Mouse (Mus musculus): ENCODE data around the gene Rgp1. TPM values are rescaled to one million over a fixed set of nuclear protein-coding genes. Genes with fewer than 3 reads are reported as not detected.
"Not testable (repeated sequence)": the region's sequence is repeated elsewhere in the genome, so short reads cannot be mapped to it uniquely, and the experiment has no call there.

Rgp1 gene
- 8.6 and 10.6 TPM in 2 replicates for total RNA-seq (2015; ENCODE audit: low replicate concordance)
- total RNA-seq (2017; ENCODE audit: low replicate concordance): 5.7 and 8.9 TPM in 2 replicates

DNA sequence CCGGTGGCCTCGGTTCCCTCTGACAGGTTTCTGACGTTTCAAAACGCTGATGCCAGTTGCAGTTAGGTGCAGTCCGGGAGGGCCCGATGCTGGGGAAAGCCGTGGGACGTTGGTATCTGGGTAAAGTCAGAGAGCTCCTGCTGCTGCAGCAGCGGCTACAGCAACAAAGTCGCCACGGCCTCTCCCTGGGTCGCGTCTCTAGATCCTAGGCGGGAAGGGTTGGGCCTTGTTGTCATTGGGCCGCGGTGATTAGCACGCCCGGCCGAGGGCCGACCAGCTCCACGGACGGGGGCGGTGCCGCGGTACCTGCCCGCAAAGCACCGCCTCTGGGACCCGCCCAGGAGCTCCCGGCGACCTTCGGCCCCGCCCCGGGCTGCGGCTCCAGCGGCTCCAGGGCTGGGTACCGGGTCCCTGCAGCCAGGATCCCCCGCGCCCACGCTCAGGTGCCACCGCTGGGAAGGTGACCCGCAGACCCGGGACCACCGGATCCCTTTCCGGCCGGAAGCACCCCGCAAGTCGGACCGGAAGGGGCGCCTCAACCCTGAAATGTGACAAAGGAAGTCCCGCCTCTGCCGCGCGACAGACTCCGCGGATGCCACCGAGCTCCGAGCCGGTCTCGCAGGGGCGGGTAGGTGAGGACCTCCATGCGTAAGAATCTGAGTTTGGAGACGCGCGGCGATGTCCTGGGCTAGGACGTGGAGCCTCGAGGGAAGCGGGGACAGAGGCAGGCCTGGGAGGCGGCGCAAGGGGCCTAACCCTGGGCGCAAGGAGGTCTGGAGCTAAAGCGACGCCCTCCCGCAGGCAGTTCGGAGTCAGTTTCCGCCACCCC lies at the start of gene Rgp1, which contains the start of gene Gba2:
Gene Rgp1 (plus strand): TSS at position 340 of the 829 bp plus-strand sequence.
Gene Gba2 (minus strand): TSS at position 498 of the 829 bp plus-strand sequence.
- ATAC-seq (replicated peaks; ENCODE audit: low FRiP score, poor library complexity, severe bottlenecking): peak; percentile 92

DNA sequence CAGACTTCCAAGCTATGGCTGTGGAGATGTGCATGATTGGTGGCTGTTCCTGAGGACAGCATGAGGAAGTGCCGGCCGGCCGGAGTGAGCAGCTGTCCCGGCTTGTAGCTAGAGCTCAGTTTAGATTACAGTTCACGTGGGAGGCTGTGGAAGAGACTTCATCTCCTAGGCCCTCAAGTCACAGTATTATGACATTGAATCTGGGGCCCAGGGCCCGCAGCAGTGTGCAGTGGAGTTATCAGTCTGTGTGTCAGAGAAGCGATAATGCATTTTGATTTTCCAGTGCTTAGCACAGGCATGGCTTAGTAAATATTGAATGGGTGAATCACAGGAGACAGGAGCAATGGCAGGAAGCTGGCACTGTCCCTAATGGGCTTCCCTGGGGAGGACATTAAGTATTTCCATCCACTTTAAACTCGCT lies 48.4 kb upstream of the Rgp1 start:
- no peak for ATAC-seq (replicated peaks; ENCODE audit: low FRiP score, poor library complexity, severe bottlenecking)

DNA sequence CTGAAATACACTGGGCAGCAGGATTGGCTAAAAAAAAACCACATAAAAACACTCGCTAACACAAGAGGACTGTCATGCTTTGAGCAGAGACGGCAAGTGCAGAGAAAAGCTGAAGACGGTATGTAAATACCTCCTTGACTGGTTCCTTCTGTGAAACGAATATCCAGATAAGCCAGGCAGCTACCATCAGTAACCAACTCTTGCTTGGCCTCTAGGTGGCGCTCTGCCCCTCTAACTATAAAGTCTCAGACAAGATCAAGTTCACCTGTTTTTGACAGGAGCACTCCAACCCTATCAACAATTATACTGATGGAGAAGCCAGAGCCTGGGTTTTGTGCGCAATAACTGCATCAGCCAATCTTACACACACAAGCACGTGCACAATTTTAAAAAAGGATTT lies 47.9 kb upstream of the Rgp1 start:
- peak; percentile 75 for ATAC-seq (replicated peaks; ENCODE audit: low FRiP score, poor library complexity, severe bottlenecking)

DNA sequence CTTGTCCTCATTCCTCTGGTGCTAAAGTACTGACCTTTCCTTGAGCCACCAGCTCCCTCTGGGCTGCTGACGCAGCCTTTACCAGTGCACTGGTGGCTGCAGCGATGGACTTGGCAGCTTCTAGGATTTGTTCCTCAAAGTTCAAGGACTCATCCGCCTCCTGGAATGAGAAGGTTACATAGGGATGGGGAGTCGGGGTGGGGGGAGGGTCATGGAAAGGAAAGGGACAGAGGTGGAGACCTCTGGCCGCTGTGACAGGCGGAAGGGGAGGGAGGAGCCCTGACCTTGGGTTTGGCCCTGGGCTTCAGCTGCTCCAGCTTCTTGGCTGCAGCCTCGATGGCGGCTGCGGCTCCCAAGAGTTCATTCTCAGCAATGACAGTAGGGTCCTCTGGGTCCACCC lies 45.2 kb upstream of the Rgp1 start:
- ATAC-seq (replicated peaks; ENCODE audit: low FRiP score, poor library complexity, severe bottlenecking): no peak

DNA sequence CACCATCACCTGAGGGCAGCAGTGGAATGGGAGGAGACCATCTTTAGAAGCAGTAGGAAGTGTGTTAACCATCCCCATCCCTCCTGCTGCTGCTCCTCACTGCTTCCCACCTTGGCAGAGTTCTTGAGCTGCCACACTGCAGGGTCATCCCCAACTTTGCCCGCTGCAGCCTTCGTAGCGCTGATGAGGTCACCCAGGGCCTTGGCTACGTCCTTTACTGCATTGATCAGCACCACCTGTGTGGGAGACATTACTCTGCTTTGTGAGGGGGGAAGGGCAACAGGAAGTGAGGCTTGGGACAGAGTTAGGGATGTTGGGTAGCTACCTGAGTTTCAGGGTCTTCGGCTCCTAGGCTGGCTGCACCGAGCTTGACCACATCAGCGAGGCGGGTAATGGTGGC lies 42.9 kb upstream of the Rgp1 start:
- ATAC-seq (replicated peaks; ENCODE audit: low FRiP score, poor library complexity, severe bottlenecking): no peak

DNA sequence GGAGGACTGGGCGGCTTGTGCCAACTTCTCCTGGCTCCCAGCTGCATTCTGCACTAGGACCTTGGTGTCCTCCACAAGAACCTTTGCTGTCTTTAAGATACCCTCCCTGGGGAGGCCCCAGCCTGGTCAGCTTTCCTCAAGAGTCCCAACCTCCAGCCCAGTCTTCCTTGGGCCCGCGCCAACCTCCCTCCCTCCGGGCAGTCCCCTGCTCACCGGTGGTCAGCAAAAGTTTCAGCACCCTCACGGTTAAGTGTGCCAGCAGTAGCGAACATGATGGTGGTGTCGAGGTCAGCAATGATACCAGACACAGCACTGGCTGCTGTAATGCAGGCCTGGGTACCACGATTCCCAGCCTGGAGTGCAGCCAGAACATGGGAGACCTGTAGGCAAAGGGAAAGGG lies 42.5 kb upstream of the Rgp1 start:
- no peak for ATAC-seq (replicated peaks; ENCODE audit: low FRiP score, poor library complexity, severe bottlenecking)

DNA sequence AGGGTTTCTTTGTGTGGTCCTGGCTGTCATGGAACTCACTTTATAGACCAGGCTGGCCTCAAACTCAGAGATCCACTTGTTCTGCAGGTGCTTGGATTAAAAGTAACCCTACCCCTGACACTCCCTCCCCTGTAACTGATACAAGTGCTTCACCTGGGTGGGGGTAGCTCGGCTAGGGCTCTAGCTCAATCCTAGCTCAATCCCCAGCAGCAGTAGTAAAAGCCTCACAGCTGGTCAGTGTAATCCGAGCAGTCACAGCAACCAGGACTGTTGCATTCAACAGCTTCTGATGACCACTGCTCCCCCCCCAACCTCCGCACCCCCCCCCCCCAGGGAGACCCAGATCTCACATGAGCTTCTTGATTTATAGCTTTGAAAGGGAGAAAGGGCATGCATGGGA lies 36.5 kb upstream of the Rgp1 start:
- no peak for ATAC-seq (replicated peaks; ENCODE audit: low FRiP score, poor library complexity, severe bottlenecking)

DNA sequence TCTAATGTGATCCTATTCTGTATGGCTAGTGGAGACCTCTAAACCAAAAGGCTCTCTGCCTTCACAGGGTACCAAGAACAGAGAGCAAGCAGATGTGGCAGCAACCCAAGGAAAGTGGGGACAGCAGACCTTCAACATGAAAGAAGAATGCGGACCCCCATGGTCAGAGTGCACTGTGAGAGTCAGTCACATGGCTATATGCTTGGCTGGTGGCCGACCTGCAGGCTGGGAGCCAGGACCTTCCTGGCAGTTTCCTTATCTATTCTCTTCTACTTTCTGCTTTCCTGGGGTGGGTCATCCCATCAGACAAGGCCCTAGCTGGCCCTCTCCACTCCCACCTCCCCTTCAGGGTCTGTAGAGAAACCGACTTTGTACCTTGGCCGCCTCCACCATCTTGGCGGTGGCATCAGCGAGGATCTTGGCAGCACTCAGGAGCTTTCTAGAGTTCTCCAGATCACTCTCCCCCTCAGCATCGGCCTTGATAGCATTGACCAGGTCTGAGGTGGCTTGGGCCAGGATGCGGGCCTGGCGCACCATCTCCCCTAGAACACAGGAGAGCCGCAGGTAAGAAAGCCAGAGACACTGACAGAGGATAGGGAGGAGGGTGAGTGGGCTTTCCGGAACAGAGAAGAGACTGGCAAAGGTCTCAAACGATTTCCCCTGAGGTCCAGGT lies 32.0 kb upstream of the Rgp1 start:
- no peak for ATAC-seq (replicated peaks; ENCODE audit: low FRiP score, poor library complexity, severe bottlenecking)

DNA sequence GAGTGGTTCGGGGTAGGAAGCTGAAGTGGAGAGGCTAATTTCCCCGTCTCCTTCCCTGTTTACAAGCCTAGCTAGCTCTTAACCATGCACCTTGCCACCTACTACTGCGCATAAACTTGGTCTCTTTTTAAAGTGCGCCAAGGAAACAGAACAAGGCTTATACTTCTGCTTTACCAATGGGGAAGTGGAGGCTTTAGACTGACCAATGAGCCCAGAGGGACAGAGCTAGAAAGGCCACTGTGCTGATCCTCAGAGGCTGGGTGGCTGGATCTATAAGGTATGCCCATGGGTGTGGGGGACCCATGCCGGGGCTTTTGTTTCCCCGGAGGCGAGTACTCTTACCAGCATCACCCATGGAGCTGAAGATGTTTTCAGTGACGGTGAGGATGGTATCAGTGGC lies 31.4 kb upstream of the Rgp1 start:
- ATAC-seq (replicated peaks; ENCODE audit: low FRiP score, poor library complexity, severe bottlenecking): no peak

DNA sequence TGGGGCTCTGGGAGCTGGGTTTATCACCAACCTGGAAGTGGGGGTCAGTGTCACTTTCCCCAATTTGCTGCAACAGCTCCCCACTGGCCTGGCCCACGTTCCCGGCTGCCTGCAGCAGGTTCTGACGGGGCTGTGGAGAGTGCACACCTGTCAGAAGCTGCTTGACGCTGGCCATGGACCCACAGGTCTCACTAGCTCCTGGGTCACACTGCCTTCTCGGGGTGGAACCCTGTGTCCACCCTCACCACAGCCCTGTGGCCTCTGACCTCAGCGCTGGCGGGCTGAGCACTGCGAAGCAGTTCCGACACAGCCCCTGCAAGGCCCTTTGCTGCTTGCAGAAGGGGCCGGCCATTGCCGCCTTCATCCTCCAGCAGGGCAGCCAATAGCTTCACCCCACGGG lies 29.5 kb upstream of the Rgp1 start:
- ATAC-seq (replicated peaks; ENCODE audit: low FRiP score, poor library complexity, severe bottlenecking): no peak

DNA sequence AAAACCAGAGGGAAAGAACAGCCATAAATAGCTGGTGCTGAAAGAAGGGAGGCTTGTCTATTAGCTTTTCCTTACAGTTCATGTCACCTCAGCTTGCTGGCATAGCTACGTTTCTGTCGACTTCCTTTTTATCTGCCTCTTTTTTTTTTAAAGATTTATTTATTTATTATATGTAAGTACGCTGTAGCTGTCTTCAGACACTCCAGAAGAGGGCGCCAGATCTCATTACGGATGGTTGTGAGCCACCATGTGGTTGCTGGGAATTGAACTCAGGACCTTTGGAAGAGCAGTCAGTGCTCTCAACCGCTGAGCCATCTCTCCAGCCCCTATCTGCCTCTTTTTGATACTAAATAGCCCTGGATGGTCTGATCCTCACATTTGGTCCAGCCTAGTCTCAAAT lies 26.7 kb upstream of the Rgp1 start:
- ATAC-seq (replicated peaks; ENCODE audit: low FRiP score, poor library complexity, severe bottlenecking): not testable (repeated sequence)

DNA sequence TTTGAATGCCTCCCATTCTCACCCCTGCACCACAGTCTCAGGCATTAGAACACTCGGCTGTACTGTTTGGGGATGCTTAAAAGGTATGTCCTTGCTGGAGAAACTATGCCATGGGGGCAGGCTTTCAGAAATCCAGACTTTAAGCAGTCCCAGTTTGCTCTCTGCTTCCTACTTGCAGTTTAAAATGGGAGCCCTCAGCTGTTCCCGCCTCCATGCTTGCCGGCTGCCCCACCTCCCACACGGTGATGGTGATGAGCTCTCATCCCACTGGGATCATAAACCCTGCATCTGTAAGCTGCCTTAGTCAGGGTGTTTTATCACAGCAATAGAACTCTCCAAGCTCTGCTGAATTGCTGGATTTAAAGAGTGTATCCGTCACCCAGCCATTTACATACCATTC lies 26.1 kb upstream of the Rgp1 start:
- ATAC-seq (replicated peaks; ENCODE audit: low FRiP score, poor library complexity, severe bottlenecking): no peak

DNA sequence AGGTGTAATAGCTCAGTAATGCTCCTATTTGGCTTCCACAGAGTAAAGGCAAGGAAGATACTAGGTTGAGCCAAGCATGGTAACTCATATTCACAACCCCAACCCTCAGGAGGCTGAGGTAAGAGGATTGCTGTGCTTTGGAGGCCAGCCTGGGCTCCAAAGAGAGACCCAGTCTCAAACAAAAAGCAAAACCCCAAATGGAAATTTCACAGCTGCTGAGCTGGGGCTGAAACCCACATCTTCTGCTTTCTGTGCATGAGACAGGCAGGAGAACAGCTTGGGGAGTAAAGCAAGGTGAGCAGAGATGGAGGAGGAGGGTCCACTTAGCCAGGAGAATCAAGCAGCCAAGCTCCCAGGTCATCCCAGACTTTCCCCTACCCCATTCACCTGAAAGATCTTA lies 24.6 kb upstream of the Rgp1 start:
- no peak for ATAC-seq (replicated peaks; ENCODE audit: low FRiP score, poor library complexity, severe bottlenecking)

DNA sequence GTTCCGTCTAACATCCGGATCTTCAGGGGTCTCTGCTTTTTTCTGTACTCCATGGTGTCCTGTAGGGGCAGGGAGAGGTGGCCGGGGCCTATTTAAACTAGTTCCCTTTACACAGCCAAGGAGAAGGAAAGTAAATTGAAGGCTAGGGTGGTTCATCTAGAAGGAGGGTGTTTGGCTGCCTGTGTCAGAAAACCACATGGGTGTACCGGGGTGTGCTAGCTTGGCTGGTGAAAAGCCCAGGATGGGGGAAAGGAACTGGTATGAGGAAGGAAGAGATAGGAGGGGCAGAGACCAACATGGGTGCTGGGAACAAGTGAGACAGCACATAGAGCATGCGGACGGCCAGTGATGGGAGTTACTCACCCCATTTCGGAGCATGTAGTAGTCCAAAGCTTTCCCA lies 22.6 kb upstream of the Rgp1 start:
- no peak for ATAC-seq (replicated peaks; ENCODE audit: low FRiP score, poor library complexity, severe bottlenecking)

DNA sequence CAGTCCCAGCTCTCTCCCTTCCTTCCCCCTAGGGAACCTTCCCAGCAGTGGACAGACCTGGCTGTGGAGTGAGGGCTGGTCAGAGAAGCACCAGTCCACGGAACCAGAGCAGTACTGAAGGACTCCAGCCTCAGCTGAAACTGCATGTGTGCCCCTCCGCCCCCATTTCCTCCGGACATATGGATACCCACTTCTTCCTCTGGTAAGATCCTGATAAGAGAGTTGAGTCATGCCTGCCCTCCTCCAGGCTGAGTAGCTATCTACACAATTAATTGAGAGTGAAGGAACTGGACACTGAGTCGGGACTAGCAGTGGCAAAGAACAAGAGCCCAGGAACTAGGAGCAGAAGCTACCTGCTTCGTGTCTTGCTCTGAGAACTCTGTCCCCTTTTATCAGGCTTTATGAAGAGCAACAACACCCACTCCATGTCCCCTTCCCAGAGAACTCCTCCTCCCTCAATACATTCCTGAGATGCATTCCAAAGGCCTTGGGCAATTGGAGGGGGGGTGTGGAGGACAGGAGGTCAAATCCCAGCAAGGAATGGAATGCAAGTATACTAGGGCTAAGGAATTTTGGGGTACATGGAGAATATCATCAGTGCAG lies 20.4 kb upstream of the Rgp1 start:
- ATAC-seq (replicated peaks; ENCODE audit: low FRiP score, poor library complexity, severe bottlenecking): no peak

DNA sequence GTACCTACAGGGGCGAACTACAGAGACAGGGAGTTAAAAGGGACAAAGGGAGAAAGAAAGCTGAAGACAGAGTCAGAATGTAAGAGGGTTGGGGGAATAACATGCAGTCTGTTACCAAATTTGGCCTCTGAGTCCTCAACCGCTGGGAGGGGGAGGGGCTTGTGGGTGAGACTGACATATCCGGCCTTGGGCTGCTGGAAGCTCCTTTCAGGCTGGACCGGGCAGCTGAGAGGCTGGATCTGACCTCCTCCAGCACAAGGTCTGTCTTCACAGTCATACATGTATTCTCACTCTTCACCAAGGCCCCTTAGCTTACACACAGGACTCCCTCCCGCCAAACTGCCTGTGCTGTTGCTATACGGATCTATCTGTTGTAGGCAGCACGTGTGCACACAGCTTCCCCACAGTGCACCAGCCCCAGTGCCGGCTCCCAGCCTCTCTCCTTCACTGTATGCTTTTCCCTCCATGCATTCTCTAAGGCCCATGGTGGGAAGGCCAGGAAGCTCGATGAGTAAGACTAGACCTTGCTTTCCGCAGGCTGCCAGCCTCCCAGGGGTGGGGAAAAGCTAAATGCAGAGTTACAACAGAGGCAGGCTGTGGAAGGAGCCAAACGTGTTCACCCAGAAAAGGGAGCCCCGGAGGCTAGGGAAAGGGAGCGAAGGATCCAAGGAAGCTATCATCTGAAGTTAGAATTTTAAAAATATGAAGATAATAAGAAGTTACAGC lies 19.7 kb upstream of the Rgp1 start:
- no peak for ATAC-seq (replicated peaks; ENCODE audit: low FRiP score, poor library complexity, severe bottlenecking)

DNA sequence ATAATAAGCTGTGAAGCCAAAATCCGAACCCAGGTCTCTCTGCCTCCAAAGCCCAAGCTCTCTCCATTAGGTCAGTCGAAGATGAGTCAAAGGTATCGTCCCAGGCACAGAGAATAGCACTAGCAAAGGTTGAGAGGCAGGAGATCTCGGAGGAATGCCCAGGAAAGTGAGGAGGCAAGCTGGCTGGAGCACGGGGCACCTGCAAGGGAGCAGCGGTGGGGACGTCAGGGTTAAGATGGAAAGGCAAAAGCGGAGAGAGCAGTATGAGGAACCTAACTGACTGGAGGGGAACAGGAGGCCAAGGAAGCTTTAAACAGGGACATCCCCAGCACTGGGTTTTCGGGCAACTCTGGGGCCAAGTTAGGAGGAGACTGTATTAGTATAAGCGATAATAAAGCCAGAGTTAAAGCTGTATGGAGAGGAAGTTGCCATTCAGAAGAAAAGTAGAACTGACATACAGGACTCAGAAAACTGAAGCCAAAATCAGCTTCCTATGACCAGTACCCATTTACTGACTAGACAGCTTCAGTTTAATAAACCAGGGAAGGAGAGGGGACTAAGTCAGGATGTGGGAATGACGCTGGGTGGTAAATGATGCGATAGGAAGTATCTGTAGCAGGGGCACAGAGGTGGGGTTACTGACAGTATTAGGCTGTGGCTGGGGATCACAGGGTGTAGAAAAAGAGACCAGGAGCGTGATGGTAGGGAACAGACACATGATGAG lies 18.8 kb upstream of the Rgp1 start:
- ATAC-seq (replicated peaks; ENCODE audit: low FRiP score, poor library complexity, severe bottlenecking): no peak

DNA sequence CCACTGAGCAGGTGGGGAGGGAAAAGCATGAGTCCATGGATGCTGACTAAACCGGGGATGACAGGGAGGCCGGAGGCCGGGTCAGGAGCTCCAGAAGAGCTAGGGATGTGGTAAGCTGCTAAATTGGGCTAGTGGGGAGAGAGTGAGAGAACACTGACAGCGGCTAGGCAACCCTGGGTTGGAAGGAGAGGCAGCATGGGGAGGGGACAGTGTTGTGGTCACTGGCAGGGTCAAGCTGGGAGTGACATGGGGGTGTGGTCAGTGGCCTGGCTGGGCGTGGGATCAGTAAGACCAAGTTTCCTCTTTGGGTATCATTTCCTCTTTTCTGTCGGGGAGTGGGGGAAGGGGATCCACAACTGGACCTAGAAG lies 18.3 kb upstream of the Rgp1 start:
- ATAC-seq (replicated peaks; ENCODE audit: low FRiP score, poor library complexity, severe bottlenecking): no peak

DNA sequence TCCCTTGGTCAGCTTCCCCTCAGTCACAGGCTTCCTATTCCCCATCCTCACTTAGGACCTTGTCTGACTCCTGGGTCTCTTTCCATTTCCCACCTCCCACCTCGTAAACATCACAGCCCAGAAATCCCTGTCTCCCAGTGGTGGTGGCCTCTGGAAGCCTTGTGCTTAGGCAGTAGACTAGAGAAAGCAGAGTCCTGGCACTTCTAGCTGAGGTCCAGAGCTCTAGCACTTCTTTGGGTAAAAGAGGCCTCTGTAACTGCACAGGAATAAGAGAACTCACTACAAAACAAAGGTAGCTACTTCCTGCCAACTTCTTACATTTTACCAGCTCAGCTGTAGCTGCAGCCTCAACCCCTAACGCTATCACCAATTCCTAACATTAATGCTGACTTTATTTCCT lies 17.5 kb upstream of the Rgp1 start:
- ATAC-seq (replicated peaks; ENCODE audit: low FRiP score, poor library complexity, severe bottlenecking): no peak

Measured in erythroblast, adult 5-6 weeks (primary cell).